In genomic region chr14:62166006-62166405, GRCm38 (mm10) we compare ENCODE assay signal across 14 mouse cellular contexts.
"Had no signal": no experiment of that assay in that cellular context is flagged by ENCODE, and none has a peak within 500 bp of the region (broad histone marks: within the 10 kb centered on the region; RNA-seq: fewer than 3 reads in every experiment).

No protein-coding gene starts in this region.

- H3K27ac ChIP-seq: limb, embryonic 10.5 days; liver, embryonic 15.5 days had no signal

- H3K4me3 ChIP-seq: limb, embryonic 10.5 days; liver, embryonic 15.5 days had no signal

- H3K27me3 ChIP-seq: liver, embryonic 15.5 days had no signal

- H3K9me3 ChIP-seq: limb, embryonic 10.5 days; liver, embryonic 15.5 days had no signal

- ATAC-seq: intestine, postnatal 0 days; lung, postnatal 0 days had no signal

- H3K4me1 ChIP-seq: liver, embryonic 15.5 days had no signal

- H3K36me3 ChIP-seq: limb, embryonic 10.5 days; liver, embryonic 15.5 days had no signal

- DNase-seq: kidney, adult 8-10 months; kidney, postnatal 25 days; lung, adult 2 months; lung, postnatal 36 days; right cerebral cortex, adult 18-20 months; right cerebral cortex, postnatal 4 days; spleen, adult 18-20 months; thymus, adult 2 months; thymus, postnatal 25 days had no signal

- H3K9ac ChIP-seq: liver, embryonic 15.5 days had no signal

- H3K4me2 ChIP-seq: liver, embryonic 11.5 days; liver, embryonic 15.5 days had no signal
